Mouse (Mus musculus): ENCODE data around the gene Rnf224. TPM values are rescaled to one million over a fixed set of nuclear protein-coding genes. Genes with fewer than 3 reads are reported as not detected.
A peak's percentile ranks its signal among the peaks of the same experiment; 100 is the strongest.

Gene Rnf224
- polyA plus RNA-seq, 1 experiment from 2014 or later = not detected

GRCm38 (mm10) chr2:25267241-25267640 is 30.7 kb upstream of the Rnf224 start:
- Histone ChIP-seq H3K9me3 (ENCODE audit: control insufficient read depth, low read length) (no peaks in the 10 kb centered on the region), H3K4me2 (ENCODE audit: low read length) (peak overlapping the region; percentile 99), H3K4me1 (ENCODE audit: control insufficient read depth, insufficient read depth, low read depth, low read length) (peaks cover 56% of the 10 kb centered on the region), H3K9ac (ENCODE audit: low read depth, low read length) (peak overlapping the region; percentile 36), H3K36me3 (ENCODE audit: control insufficient read depth, insufficient read depth, low read length) (peaks cover 9% of the 10 kb centered on the region; the same call in 1 of the 2 replicates), H3K4me3 (ENCODE audit: low read length) (0 out of 2 replicates have a peak overlapping the region, but pooled peaks have one; percentile 20), H3K27ac (ENCODE audit: low read depth, low read length) (peak overlapping the region; percentile 73), H3K27me3 (replicated peaks; ENCODE audit: control insufficient read depth, insufficient read depth, low read length) (no peaks in the 10 kb centered on the region; the same call in 1 of the 2 replicates)
- ATAC-seq = no peak

GRCm38 (mm10) chr2:25266720-25267119 is 30.1 kb upstream of the Rnf224 start:
- Histone ChIP-seq H3K4me1 (ENCODE audit: control insufficient read depth, insufficient read depth, low read depth, low read length) (peaks cover 56% of the 10 kb centered on the region), H3K4me2 (ENCODE audit: low read length) (peak overlapping the region; percentile 99), H3K27me3 (replicated peaks; ENCODE audit: control insufficient read depth, insufficient read depth, low read length) (no peaks in the 10 kb centered on the region; the same call in 1 of the 2 replicates), H3K36me3 (ENCODE audit: control insufficient read depth, insufficient read depth, low read length) (peaks cover 9% of the 10 kb centered on the region; the same call in 1 of the 2 replicates), H3K27ac (ENCODE audit: low read depth, low read length) (peak overlapping the region; percentile 73), H3K4me3 (ENCODE audit: low read length) (peak overlapping the region; percentile 20; the same call in 1 of the 2 replicates), H3K9me3 (ENCODE audit: control insufficient read depth, low read length) (no peaks in the 10 kb centered on the region), H3K9ac (ENCODE audit: low read depth, low read length) (peak overlapping the region; percentile 44)
- no peak for ATAC-seq
- 25% methylated on average over 2 of the region's 2 CpGs for WGBS

GRCm38 (mm10) chr2:25265897-25266656 is 29.5 kb upstream of the Rnf224 start:
- peaks cover 8% of the 10 kb centered on the region; the same call in 1 of the 2 replicates for H3K36me3 ChIP-seq (ENCODE audit: control insufficient read depth, insufficient read depth, low read length)
- H3K27ac ChIP-seq (ENCODE audit: low read depth, low read length) = peak overlapping the region; percentile 73
- H3K27me3 ChIP-seq (replicated peaks; ENCODE audit: control insufficient read depth, insufficient read depth, low read length) = no peaks in the 10 kb centered on the region; the same call in 1 of the 2 replicates
- H3K4me3 ChIP-seq (ENCODE audit: low read length) = peak overlapping the region; percentile 20
- WGBS = 48% methylated on average over 6 of the region's 6 CpGs
- peaks cover 50% of the 10 kb centered on the region for H3K4me1 ChIP-seq (ENCODE audit: control insufficient read depth, insufficient read depth, low read depth, low read length)
- ATAC-seq = no peak
- no peaks in the 10 kb centered on the region for H3K9me3 ChIP-seq (ENCODE audit: control insufficient read depth, low read length)
- H3K4me2 ChIP-seq (ENCODE audit: low read length) = peak overlapping the region; percentile 99
- peak overlapping the region; percentile 44 for H3K9ac ChIP-seq (ENCODE audit: low read depth, low read length)

GRCm38 (mm10) chr2:25264851-25265250 is 28.3 kb upstream of the Rnf224 start:
- Histone ChIP-seq H3K27me3 (replicated peaks; ENCODE audit: control insufficient read depth, insufficient read depth, low read length) (no peaks in the 10 kb centered on the region; the same call in 1 of the 2 replicates), H3K9me3 (ENCODE audit: control insufficient read depth, low read length) (no peaks in the 10 kb centered on the region), H3K9ac (ENCODE audit: low read depth, low read length) (no peak overlapping the region), H3K27ac (ENCODE audit: low read depth, low read length) (no peak overlapping the region), H3K4me3 (ENCODE audit: low read length) (peak overlapping the region; percentile 83), H3K36me3 (ENCODE audit: control insufficient read depth, insufficient read depth, low read length) (peaks cover 2% of the 10 kb centered on the region; the same call in 1 of the 2 replicates), H3K4me1 (ENCODE audit: control insufficient read depth, insufficient read depth, low read depth, low read length) (peaks cover 45% of the 10 kb centered on the region), H3K4me2 (ENCODE audit: low read length) (peak overlapping the region; percentile 99)
- ATAC-seq = no peak
- 55% methylated on average over 3 of the region's 3 CpGs for WGBS

GRCm38 (mm10) chr2:25264286-25264660 is 27.7 kb upstream of the Rnf224 start:
- ATAC-seq = no peak
- no peaks in the 10 kb centered on the region; the same call in 1 of the 2 replicates for H3K27me3 ChIP-seq (replicated peaks; ENCODE audit: control insufficient read depth, insufficient read depth, low read length)
- peaks cover 45% of the 10 kb centered on the region for H3K4me1 ChIP-seq (ENCODE audit: control insufficient read depth, insufficient read depth, low read depth, low read length)
- H3K9me3 ChIP-seq (ENCODE audit: control insufficient read depth, low read length) = no peaks in the 10 kb centered on the region
- peak overlapping the region; percentile 99 for H3K4me2 ChIP-seq (ENCODE audit: low read length)
- H3K4me3 ChIP-seq (ENCODE audit: low read length) = peak overlapping the region; percentile 83
- H3K9ac ChIP-seq (ENCODE audit: low read depth, low read length) = peak overlapping the region; percentile 83
- 86% methylated on average over 5 of the region's 5 CpGs for WGBS
- H3K27ac ChIP-seq (ENCODE audit: low read depth, low read length) = no peak overlapping the region
- no peaks in the 10 kb centered on the region; the same call in 1 of the 2 replicates for H3K36me3 ChIP-seq (ENCODE audit: control insufficient read depth, insufficient read depth, low read length)

- H3K4me3 ChIP-seq (ENCODE audit: low read length) = peak overlapping the region; percentile 83
- H3K9me3 ChIP-seq (ENCODE audit: control insufficient read depth, low read length) = no peaks in the 10 kb centered on the region
- no peak for ATAC-seq
- peaks cover 45% of the 10 kb centered on the region for H3K4me1 ChIP-seq (ENCODE audit: control insufficient read depth, insufficient read depth, low read depth, low read length)
- H3K4me2 ChIP-seq (ENCODE audit: low read length) = peak overlapping the region; percentile 99
- H3K36me3 ChIP-seq (ENCODE audit: control insufficient read depth, insufficient read depth, low read length) = no peaks in the 10 kb centered on the region
- peak overlapping the region; percentile 83 for H3K9ac ChIP-seq (ENCODE audit: low read depth, low read length)
- H3K27me3 ChIP-seq (replicated peaks; ENCODE audit: control insufficient read depth, insufficient read depth, low read length) = no peaks in the 10 kb centered on the region; the same call in 1 of the 2 replicates
- 21% methylated on average over 12 of the region's 12 CpGs for WGBS
- no peak overlapping the region; the same call in 1 of the 2 replicates for H3K27ac ChIP-seq (ENCODE audit: low read depth, low read length)
Measured at GRCm38 (mm10) chr2:25263623-25264285, 27.2 kb upstream of the Rnf224 start.

GRCm38 (mm10) chr2:25262795-25263622 is 26.4 kb upstream of the Rnf224 start:
- Histone ChIP-seq H3K9ac (ENCODE audit: low read depth, low read length) (peak overlapping the region; percentile 83), H3K27ac (ENCODE audit: low read depth, low read length) (peak overlapping the region; percentile 85), H3K36me3 (ENCODE audit: control insufficient read depth, insufficient read depth, low read length) (no peaks in the 10 kb centered on the region), H3K4me3 (ENCODE audit: low read length) (peak overlapping the region; percentile 83), H3K27me3 (replicated peaks; ENCODE audit: control insufficient read depth, insufficient read depth, low read length) (no peaks in the 10 kb centered on the region; the same call in 1 of the 2 replicates), H3K9me3 (ENCODE audit: control insufficient read depth, low read length) (no peaks in the 10 kb centered on the region), H3K4me2 (ENCODE audit: low read length) (peak overlapping the region; percentile 99), H3K4me1 (ENCODE audit: control insufficient read depth, insufficient read depth, low read depth, low read length) (peaks cover 45% of the 10 kb centered on the region)
- no peak; the same call in 1 of the 2 replicates for ATAC-seq
- under 1% methylated on average over 82 of the region's 82 CpGs for WGBS

- Histone ChIP-seq H3K4me1 (ENCODE audit: control insufficient read depth, insufficient read depth, low read depth, low read length) (peaks cover 43% of the 10 kb centered on the region), H3K27ac (ENCODE audit: low read depth, low read length) (peak within 1 kb of the TSS; percentile 85), H3K9me3 (ENCODE audit: control insufficient read depth, low read length) (no peaks in the 10 kb centered on the region), H3K4me3 (ENCODE audit: low read length) (peak within 1 kb of the TSS; percentile 83), H3K4me2 (ENCODE audit: low read length) (peak within 1 kb of the TSS; percentile 99), H3K9ac (ENCODE audit: low read depth, low read length) (peak within 1 kb of the TSS; percentile 83), H3K36me3 (ENCODE audit: control insufficient read depth, insufficient read depth, low read length) (no peaks in the 10 kb centered on the region), H3K27me3 (replicated peaks; ENCODE audit: control insufficient read depth, insufficient read depth, low read length) (no peaks in the 10 kb centered on the region; the same call in 1 of the 2 replicates)
- WGBS = under 1% methylated on average over 32 of the region's 39 CpGs
- ATAC-seq = peak; percentile 98
Measured at GRCm38 (mm10) chr2:25262291-25262767, 25.7 kb upstream of the Rnf224 start, which contains the start of gene Tprn. TSS of gene Tprn (plus strand) at chr2:25262618.
